Mouse (Mus musculus) forebrain, postnatal 0 days (tissue): Measurements from ENCODE around the gene Zfp688. TPM values are rescaled to one million over a fixed set of nuclear protein-coding genes. Genes with fewer than 3 reads are reported as not detected.
"Not testable (repeated sequence)": the region's sequence is repeated elsewhere in the genome, so short reads cannot be mapped to it uniquely, and the experiment has no call there.

Source experiments
- ATAC-seq: fragments of 200-750 bp; cut with Nextera tagmentation; 2 replicates; pipeline ENCODE4 v1.8.0; 2017; ENCODE audit warnings: mild to moderate bottlenecking, moderate library complexity
- DNase-seq: peaks from one replicate; pipeline ENCODE4 v3.0.0-alpha.2; 2015
- H3K27ac ChIP-seq: fragments of 300-500 bp; sonication (generic); 2 replicates; pipeline ENCODE4 v1.5.1; 2014; ENCODE audit warnings: low read depth, mild to moderate bottlenecking, antibody characterized with exemption, low read length, moderate library complexity, mixed read lengths
- H3K27me3 ChIP-seq: fragments of 300-500 bp; sonication (generic); 2 replicates; pipeline ENCODE4 v1.6.1; 2014; ENCODE audit warnings: mild to moderate bottlenecking, low read length, mixed read lengths; ENCODE audit not compliant: insufficient read depth
- H3K36me3 ChIP-seq: fragments of 300-500 bp; sonication (generic); 2 replicates; pipeline ENCODE4 v1.6.1; 2014; ENCODE audit warnings: mild to moderate bottlenecking, moderate library complexity; ENCODE audit not compliant: insufficient read depth
- H3K4me1 ChIP-seq: fragments of 300-500 bp; sonication (generic); 2 replicates; pipeline ENCODE4 v1.6.1; 2014; ENCODE audit warnings: antibody characterized with exemption; ENCODE audit not compliant: insufficient read depth
- H3K4me2 ChIP-seq: fragments of 300-500 bp; sonication (generic); 2 replicates; pipeline ENCODE4 v1.6.1; 2014; ENCODE audit warnings: low read depth, mild to moderate bottlenecking, moderate library complexity
- H3K4me3 ChIP-seq: fragments of 300-500 bp; sonication (generic); 2 replicates; pipeline ENCODE4 v1.5.1; 2014; ENCODE audit warnings: low read depth, low read length, mixed read lengths
- H3K9ac ChIP-seq: fragments of 300-500 bp; sonication (generic); 2 replicates; pipeline ENCODE4 v1.6.1; 2014; ENCODE audit warnings: mild to moderate bottlenecking
- H3K9me3 ChIP-seq: fragments of 300-500 bp; sonication (generic); 2 replicates; pipeline ENCODE4 v1.6.1; 2016; ENCODE audit warnings: low read length
- CTCF ChIP-seq: sonication (generic); IDR thresholded peaks from 2 replicates; pipeline ENCODE4 v1.5.1; 2016; ENCODE audit warnings: antibody characterized with exemption, control low read depth, low read depth
- WGBS: fragments of 180-500 bp; shearing (Covaris S2); extraction: QIAGEN DNeasy Blood & Tissue Kit; methylation state at CpG from one replicate; pipeline ENCODE4 v1.1.7; 2014; 5-methylcytosine and 5-hydroxymethylcytosine counted together
- polyA plus RNA-seq: library from polyadenylated mRNA; unstranded; fragments of >200 nt; fragmentation: Nextera tagmentation; extraction: Ambion mirVana; gene quantifications from 2 replicates; pipeline ENCODE4 v1.2.1, GENCODE M21; 2015
- total RNA-seq: library from RNA; depleted of rRNA; stranded (reverse); fragments of >200 nt; gene quantifications from 2 replicates; pipeline ENCODE4 v1.2.3, GENCODE M21; 2014

Zfp688 gene
- total and polyA plus RNA-seq, 2 experiments from 2014 or later = 20.8 to 32.0 TPM

- 1% methylated on average over 15 of the region's 15 CpGs for WGBS
- Histone ChIP-seq H3K9me3 (no peaks in the 10 kb centered on the region), H3K4me3 (peak overlapping the region; percentile 50), H3K9ac (peak overlapping the region; percentile 71), H3K4me2 (peak overlapping the region; percentile 94), H3K4me1 (peaks cover 9% of the 10 kb centered on the region), H3K27ac (peak overlapping the region; percentile 35; the same call in 1 of the 2 replicates), H3K27me3 (0 out of 2 replicates have a peak, but pooled peaks cover 7% of the 10 kb centered on the region), H3K36me3 (peaks cover 7% of the 10 kb centered on the region; the same call in 1 of the 2 replicates)
- peak; percentile 89 for ATAC-seq
- peak; percentile 71 for DNase-seq
- TF ChIP-seq CTCF = no peak
Observed at GRCm38 (mm10) chr7:127422247-127422646, 379 bp upstream of the Zfp688 start.

GRCm38 (mm10) chr7:127411418-127411817 is 10.4 kb downstream of the Zfp688 start:
- Histone ChIP-seq H3K4me2 (no peak overlapping the region), H3K9ac (no peak overlapping the region), H3K36me3 (peaks cover 3% of the 10 kb centered on the region; the same call in 1 of the 2 replicates), H3K27ac (no peak overlapping the region), H3K9me3 (no peaks in the 10 kb centered on the region), H3K27me3 (no peaks in the 10 kb centered on the region; the same call in 1 of the 2 replicates), H3K4me1 (peaks cover 4% of the 10 kb centered on the region; the same call in 1 of the 2 replicates), H3K4me3 (no peak overlapping the region)
- WGBS = 72% methylated on average over 2 of the region's 2 CpGs
- DNase-seq = no peak
- no peak for ATAC-seq
- no peak for TF ChIP-seq CTCF

- H3K4me1 ChIP-seq, H3K36me3 ChIP-seq, H3K9me3 ChIP-seq, H3K27me3 ChIP-seq: not testable (repeated sequence)
- Histone ChIP-seq H3K27ac (peak within 1 kb of the TSS; percentile 64), H3K4me2 (peak within 1 kb of the TSS; percentile 96), H3K9ac (peak within 1 kb of the TSS; percentile 79), H3K4me3 (peak within 1 kb of the TSS; percentile 44)
- WGBS = 4% methylated on average over 40 of the region's 40 CpGs
- peak; percentile 86 for TF ChIP-seq CTCF
- DNase-seq = peak; percentile 90
- ATAC-seq = peak; percentile 96
Observed at GRCm38 (mm10) chr7:127406002-127406987, 15.6 kb downstream of the Zfp688 start, which contains the start of gene Zfp764. Gene Zfp764 (minus strand): TSS chr7:127406822.

GRCm38 (mm10) chr7:127404101-127404500 is 17.8 kb downstream of the Zfp688 start:
- not testable (repeated sequence) for H3K27me3 ChIP-seq, H3K9ac ChIP-seq, H3K4me1 ChIP-seq, H3K4me3 ChIP-seq, ATAC-seq, DNase-seq, H3K36me3 ChIP-seq, H3K27ac ChIP-seq, H3K9me3 ChIP-seq, H3K4me2 ChIP-seq
- 95% methylated on average over 6 of the region's 6 CpGs for WGBS

GRCm38 (mm10) chr7:127402980-127403379 is 18.9 kb downstream of the Zfp688 start:
- no peak for TF ChIP-seq CTCF
- DNase-seq (no peak), ATAC-seq (no peak)
- Histone ChIP-seq H3K4me1 (peaks cover 6% of the 10 kb centered on the region; the same call in 1 of the 2 replicates), H3K27me3 (no peaks in the 10 kb centered on the region), H3K9ac (no peak overlapping the region), H3K27ac (no peak overlapping the region), H3K36me3 (no peaks in the 10 kb centered on the region), H3K4me2 (no peak overlapping the region), H3K4me3 (no peak overlapping the region), H3K9me3 (no peaks in the 10 kb centered on the region)
- 52% methylated on average over 2 of the region's 2 CpGs for WGBS

GRCm38 (mm10) chr7:127400355-127400754 is 21.5 kb downstream of the Zfp688 start:
- WGBS = 69% methylated on average over 3 of the region's 3 CpGs
- Histone ChIP-seq H3K4me2 (no peak overlapping the region), H3K4me1 (no peaks in the 10 kb centered on the region), H3K9me3 (no peaks in the 10 kb centered on the region), H3K27ac (no peak overlapping the region), H3K36me3 (no peaks in the 10 kb centered on the region), H3K4me3 (no peak overlapping the region), H3K27me3 (no peaks in the 10 kb centered on the region), H3K9ac (no peak overlapping the region)
- TF ChIP-seq CTCF = no peak
- DNase-seq (no peak), ATAC-seq (no peak)

- DNase-seq (no peak), ATAC-seq (no peak)
- Histone ChIP-seq H3K27ac (peak overlapping the region; percentile 83), H3K4me2 (peak overlapping the region; percentile 80), H3K4me1 (peaks cover 10% of the 10 kb centered on the region; the same call in 1 of the 2 replicates), H3K9me3 (no peaks in the 10 kb centered on the region), H3K9ac (peak overlapping the region; percentile 87), H3K4me3 (peak overlapping the region; percentile 54), H3K36me3 (peaks cover 4% of the 10 kb centered on the region; the same call in 1 of the 2 replicates), H3K27me3 (no peaks in the 10 kb centered on the region)
- 15% methylated on average over 7 of the region's 7 CpGs for WGBS
- no peak for TF ChIP-seq CTCF
Observed at GRCm38 (mm10) chr7:127393944-127394333, 27.9 kb downstream of the Zfp688 start.
